Mouse (Mus musculus): ENCODE measurements around the gene Krtap19-4.

- TF ChIP-seq CTCF (IDR thresholded peaks at IDR 0.05; ENCODE audit: borderline replicate concordance, insufficient read depth, low read depth, low read length) (no peak), POLR2A (IDR thresholded peaks at IDR 0.05; ENCODE audit: borderline replicate concordance, insufficient read depth, low read length) (no peak)
These were observed 7.0 kb downstream of the Krtap19-4 start, which contains the start of gene Krtap19-3 for GRCm38 (mm10) chr16:88877938-88878337.
